Mouse (Mus musculus) adrenal gland, postnatal 10 days (tissue): ENCODE measurements around the gene Dhx35. TPM values are rescaled to one million over a fixed set of nuclear protein-coding genes. Genes with fewer than 3 reads are reported as not detected.

Experiments
- DNase-seq: peaks from one replicate; pipeline ENCODE4 v3.0.0; 2021; ENCODE audit warnings: mixed read lengths
- long read RNA-seq, 2 experiments: library from polyadenylated mRNA; stranded (forward); transcript quantifications; one replicate each; pipeline ENCODE4 v2.0.0; 2021
- total RNA-seq, 2 experiments: library from RNA; stranded (reverse); gene quantifications; 2 replicates each; pipeline ENCODE4 v1.2.3; 2021

Gene Dhx35
- total RNA-seq = 10 to 100 TPM; 11.5 to 16.7 TPM
- long read RNA-seq, experiment 1, partial matches to known transcripts = 3 of 6 reads
- long read RNA-seq, experiment 1, other reads (novel, unspliced or antisense) = 1 of 6 reads
- long read RNA-seq, experiment 2, partial matches to known transcripts = 2 of 6 reads
- long read RNA-seq, experiment 2, other reads (novel, unspliced or antisense) = 2 of 6 reads

- peak; percentile 95 for DNase-seq
Measured at GRCm38 (mm10) chr2:158794494-158795004, at the start of gene Dhx35. TSS of gene Dhx35 (plus strand) at chr2:158794807.

- peak; percentile 47 for DNase-seq
Measured at GRCm38 (mm10) chr2:158745049-158745482, 49.5 kb upstream of the Dhx35 start.

DNA sequence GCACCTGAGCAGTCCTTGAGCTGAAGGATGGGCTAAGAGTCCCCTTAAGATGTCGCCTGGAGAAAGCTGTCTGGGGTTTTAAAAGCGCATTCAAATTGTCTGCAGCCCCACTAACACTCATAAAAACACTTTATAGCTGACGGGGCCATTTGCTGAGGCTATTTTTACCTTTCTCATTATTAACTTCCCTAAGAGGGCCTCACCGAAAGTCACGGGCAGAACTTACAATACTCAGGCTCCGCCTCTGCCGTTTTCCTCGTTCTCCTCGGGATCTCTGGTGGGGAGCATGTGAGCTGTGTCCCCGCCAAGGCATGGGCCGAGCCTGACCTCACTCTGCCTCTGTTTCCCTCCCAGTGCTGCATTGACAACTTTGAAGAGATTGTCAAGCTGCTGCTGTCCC lies 48.4 kb upstream of the Dhx35 start:
- DNase-seq = no peak

GRCm38 (mm10) chr2:158749366-158749765 lies 45.2 kb upstream of the Dhx35 start:
- no peak for DNase-seq

GRCm38 (mm10) chr2:158760231-158760630 lies 34.4 kb upstream of the Dhx35 start:
- DNase-seq = no peak

- no peak for DNase-seq
Measured at GRCm38 (mm10) chr2:158762339-158762738, 32.3 kb upstream of the Dhx35 start.

DNA sequence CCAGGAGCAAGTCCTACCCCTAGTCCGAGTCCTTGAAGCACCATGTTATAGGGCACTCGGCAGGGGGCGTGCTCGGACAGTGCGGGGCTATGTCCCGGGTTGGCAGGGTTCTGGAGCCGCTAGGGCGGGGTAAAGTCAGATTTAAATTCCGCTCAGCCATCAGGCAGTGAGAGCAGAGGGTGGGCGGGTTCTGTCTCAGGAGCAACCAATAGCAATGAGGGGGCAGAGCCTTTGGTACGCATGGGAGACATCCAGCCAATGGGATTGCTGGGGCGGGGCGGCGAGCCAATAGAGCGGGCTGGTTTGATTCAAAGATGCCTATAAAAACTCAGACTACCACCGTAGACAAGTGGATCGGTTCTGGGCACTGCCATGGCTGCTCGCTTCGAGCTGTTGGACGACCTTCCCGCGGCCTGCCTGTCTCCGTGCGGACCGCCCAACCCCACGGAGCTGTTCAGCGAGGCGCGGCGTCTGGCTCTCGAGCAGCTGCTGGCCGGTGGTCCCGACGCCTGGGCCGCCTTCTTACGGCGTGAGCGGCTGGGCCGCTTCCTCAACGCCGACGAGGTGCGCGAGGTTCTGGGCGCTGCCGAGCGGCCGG lies 26.8 kb upstream of the Dhx35 start, which contains the start of gene Fam83d:
TSS of gene Fam83d (plus strand) at position 352 of the 598 bp plus-strand sequence.
- peak; percentile 97 for DNase-seq

- peak; percentile 53 for DNase-seq
Measured at GRCm38 (mm10) chr2:158768350-158768749, 26.3 kb upstream of the Dhx35 start.

DNA sequence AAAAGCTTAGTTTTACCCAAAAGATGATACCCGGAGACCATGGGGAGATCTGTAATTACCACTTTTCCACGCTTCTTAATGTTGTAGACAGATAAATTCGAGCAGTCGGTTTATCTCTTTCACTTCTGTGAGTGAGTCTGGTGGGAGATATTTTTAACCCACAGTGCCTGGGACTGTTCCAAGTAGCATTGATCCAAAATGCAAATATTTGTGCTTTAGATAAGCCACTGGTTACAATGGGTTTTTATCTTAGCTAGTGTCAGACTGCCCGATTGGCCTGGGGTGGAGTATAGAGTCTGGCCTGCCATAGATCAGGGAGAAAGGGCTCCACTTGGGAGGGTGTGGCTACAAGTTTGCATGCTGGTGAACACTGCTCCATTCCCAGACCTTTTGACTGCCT lies 25.8 kb upstream of the Dhx35 start:
- DNase-seq = no peak

DNA sequence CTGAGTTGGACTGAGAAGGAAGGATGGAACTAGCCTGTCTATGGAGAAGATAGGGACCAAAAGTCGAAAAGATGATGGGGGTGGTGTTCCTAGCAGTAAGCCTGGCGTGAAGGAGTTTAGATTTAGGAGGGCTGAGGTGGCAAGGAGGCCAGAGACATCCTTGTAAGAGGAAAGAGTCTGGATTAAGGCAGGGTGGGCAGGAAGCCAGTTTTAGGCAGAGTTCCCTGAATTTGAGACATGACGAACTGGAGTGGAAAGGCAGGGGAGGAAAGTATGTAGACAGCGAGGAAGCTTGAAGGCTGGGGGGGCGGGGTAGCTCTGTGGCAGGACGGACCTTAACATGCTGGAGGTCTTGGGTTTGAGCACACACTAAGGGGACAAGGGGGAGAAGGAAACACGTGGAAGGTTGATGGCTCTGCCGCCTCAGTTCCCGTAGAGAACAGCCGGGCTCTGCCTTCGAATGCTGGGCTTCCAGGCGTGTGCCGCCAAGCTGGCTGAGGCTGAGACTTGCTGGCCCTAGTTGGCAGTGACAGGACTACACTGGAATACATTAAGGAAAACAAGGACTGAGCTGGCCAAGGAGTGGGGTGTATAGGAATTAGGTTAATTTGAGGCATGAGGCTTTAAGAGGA lies 24.4 kb upstream of the Dhx35 start:
- peak; percentile 48 for DNase-seq

DNA sequence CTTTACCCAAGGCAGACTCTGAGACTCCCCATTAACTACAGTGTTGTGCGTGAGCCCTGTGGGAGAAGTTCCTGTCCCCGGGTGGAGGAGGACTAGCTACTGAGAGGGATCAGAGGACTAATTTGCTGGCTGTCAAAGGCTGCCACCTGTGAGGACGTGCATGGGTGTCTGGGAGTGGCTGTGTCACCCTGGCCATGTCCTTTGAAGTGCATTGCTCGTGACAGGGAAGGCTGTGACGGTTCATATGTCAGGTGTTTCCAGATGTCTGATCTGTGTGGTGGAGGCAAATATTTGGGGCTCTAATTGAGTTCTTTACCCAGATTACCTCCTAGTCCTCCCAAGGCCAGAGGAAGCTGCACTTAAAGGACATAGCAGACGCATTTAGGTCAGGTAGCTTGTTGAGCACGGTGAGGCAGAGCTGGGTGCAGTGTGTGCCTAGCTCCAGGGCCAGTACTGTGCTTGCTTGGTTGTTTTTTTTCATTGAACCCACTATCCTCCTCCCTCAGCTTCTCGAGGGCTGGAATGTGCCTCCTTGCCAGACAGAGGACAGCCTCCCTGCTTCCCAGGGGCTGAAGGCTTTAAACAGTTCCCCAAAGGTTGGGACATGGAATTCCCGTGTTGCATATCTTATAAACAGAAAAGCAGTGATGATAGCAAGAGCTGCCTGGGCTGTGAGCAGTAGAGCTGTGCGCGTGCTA lies 23.4 kb upstream of the Dhx35 start:
- no peak for DNase-seq

- DNase-seq = no peak
Measured at GRCm38 (mm10) chr2:158772808-158773207, 21.8 kb upstream of the Dhx35 start.

- DNase-seq = no peak
Measured at GRCm38 (mm10) chr2:158774886-158775285, 19.7 kb upstream of the Dhx35 start.

DNA sequence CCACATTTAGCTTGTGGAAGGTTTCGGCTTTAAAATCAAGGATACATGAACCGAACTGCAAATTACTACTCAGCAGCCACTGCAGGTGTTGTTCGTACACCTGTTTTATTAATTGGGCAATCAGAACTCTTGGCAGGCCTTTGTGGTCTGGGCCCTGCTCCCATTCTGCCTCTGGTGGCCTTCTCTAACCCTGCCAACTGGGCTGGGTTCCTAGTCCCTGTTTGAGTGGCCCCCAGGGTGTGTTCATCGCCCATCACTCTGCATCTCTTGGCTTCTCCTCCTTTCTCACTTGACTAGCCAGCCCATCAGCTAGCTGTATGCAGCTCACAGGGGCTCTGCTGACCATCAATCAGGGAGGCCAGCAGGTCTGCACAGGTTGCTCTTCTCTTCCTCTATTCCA lies 17.9 kb upstream of the Dhx35 start:
- peak; percentile 56 for DNase-seq

- DNase-seq = no peak
Measured at GRCm38 (mm10) chr2:158777490-158777889, 17.1 kb upstream of the Dhx35 start.

DNA sequence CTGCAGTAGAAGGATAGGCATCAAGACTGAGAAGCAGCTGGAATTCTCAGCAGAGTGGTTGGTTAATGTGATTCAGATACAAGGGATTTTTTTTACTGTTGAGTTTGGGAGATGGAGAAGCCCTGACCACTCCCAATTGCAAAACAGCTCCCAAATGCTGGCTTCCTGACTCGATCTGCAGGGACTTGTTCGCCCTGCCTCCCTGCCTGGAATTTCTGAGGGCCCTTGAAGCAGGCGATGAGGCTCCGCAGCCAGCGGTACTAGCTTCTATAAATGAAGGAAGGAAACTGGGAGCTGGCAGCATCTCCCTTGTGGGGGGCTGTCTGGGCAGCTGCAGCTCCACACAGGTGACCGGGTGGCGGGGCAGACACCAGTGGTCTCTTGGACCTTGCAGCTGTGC lies 16.3 kb upstream of the Dhx35 start:
- DNase-seq = no peak

DNA sequence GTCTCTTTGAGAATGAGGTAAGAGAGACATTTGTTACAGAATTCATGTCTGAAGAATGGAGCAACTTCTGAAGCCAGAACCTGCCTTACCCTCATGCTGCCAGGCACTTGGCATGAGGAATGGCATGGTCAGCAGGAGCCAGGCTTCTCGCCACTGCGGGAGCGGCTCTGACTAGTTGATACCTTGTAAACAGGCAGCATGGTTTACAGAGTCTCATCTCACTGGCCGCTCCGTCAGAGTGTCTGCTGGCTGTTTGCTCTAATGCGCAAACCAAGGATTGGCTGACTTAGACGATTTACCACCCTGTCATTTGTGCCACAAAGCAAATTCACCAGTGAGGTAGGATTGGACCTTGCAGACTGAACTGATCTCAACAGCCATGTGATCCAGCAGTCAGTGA lies 13.5 kb upstream of the Dhx35 start:
- DNase-seq = no peak

GRCm38 (mm10) chr2:158786927-158787795 lies 7.4 kb upstream of the Dhx35 start:
- DNase-seq = peak; percentile 80

DNA sequence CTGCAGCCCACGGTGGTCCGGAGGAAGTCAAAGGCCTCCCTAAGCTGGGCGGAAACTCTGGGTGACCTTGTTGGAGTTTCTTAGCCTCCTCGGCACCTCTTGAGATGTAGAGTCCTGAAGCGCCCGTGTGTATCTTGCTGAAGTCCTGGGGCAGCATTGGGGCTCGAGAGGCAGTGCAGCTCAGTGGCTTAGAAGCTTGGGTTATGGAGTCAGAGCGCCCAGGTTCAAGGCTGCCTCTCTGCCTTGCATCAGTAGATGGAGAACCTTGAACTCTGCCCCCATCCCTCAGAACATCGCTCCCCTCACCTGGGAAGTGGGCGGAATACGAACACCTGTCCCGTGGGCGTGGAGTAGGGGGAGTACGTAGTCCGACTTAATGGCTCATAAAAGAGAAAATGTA lies 436 bp downstream of the Dhx35 start:
- peak; percentile 19 for DNase-seq

GRCm38 (mm10) chr2:158795875-158796274 lies 1.3 kb downstream of the Dhx35 start:
- no peak for DNase-seq

DNA sequence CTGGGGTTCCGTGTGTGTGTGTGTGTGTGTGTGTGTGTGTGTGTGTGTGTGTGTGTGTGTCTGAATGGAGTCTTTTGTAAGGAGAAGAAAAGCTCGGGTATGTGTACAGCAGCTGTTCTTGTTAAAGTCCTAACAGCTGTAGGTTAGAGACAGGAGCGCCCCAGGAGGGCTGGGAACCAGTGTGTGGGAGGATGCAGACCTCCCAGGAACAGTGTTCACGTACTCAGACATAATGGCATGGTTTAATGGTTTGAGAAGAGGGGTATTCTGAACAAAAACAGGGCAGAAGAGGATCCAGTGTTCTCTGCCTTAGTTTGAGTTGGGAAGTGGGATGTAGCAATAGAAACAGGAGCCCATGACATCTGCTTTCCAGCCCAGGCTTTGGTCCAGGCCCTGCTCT lies 4.7 kb downstream of the Dhx35 start:
- no peak for DNase-seq

DNA sequence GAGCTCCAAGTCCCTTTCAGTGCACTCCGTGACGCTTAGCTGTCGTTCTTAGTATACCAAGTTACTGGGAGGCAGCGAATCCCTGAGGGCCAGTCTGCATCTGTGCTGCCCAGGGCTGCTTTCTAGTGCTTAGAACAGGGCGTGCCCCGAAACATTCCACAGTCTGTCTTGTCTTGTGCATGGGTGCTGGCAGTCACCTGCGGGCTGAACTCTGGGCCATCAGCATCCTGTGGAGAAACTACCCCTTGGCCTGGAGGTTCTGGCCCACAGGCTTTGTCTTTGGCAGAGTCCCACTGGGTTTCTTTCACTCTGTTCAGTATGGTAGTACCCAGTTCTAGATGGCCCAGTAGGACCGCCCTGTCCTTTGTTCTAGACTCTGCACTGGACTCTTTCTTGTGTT lies 6.2 kb downstream of the Dhx35 start:
- no peak for DNase-seq
